ENCODE assay signal across 12 mouse cellular contexts in the genomic region with DNA sequence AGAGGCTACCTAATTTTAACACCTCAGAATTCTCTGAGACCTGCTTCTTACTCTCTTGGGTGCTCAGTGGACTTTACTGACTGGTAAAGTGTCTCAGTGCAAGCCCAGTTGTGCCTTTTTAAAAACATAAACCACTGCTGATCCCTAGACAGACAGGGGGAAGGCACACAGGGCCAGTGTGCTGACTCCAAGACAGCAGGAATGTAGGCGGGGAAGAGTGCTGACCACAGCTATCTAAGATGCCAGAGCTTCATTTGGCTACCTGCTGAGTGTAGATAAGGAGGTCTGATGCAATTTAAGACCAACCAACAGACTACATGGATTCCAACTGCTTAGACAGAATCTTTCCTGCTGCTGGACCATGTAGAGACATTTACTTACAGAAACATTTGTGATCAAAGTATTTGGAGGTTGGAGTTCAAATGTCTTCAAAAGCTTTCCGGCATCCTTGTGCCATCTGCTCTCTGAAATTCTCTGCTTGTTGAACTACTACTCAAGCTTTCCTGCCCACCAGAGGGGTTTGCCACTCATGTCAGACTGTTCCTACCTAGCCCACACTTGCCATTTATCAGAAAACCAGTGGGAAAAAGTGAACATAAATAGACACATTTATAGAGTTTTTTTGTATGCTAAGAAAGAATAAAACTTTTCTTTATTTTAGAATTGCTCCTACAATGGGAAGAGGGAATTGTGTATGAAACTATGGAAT. TPM values are rescaled to one million over a fixed set of nuclear protein-coding genes. Genes with fewer than 3 reads are reported as not detected.
DNase-seq lines count a peak whose midpoint lies in the region; ATAC-seq and TF ChIP-seq lines count a peak whose summit lies in the region.
"Had no signal": no experiment of that assay in that cellular context is flagged by ENCODE, and none has a peak within 500 bp of the region (broad histone marks: within the 10 kb centered on the region; RNA-seq: fewer than 3 reads in every experiment).

No protein-coding gene starts in this region.

- no peak for DNase-seq in heart, adult 8-10 months (ENCODE audit: low spot score)
- DNase-seq in MEL-GATA-1-ER (ENCODE audit: extremely low read depth, low read depth): peak; percentile 95
- DNase-seq in skeletal muscle tissue, adult 2 months (ENCODE audit: low read depth, low spot score): peak; percentile 19
- DNase-seq in limb, embryonic 10.5 days (ENCODE audit: low spot score): no peak
- DNase-seq in cerebellum, adult 2 months: no peak
- DNase-seq: heart, postnatal 14 days; kidney, postnatal 25 days; right cerebral cortex, postnatal 4 days had no signal

- H3K4me1 ChIP-seq in heart, embryonic 11.5 days (ENCODE audit: control insufficient read depth, insufficient read depth, low read length): peaks cover 14% of the 10 kb centered on the region
- H3K4me1 ChIP-seq in limb, embryonic 10.5 days: no peaks in the 10 kb centered on the region
- H3K4me1 ChIP-seq in hindbrain, embryonic 16.5 days (ENCODE audit: control insufficient read depth, insufficient read depth, low read depth, low read length): no peaks in the 10 kb centered on the region
- H3K4me1 ChIP-seq in cerebellum, adult 2 months (ENCODE audit: control insufficient read depth, insufficient read depth, low read length): no peaks in the 10 kb centered on the region

- H3K9ac ChIP-seq in heart, embryonic 11.5 days (ENCODE audit: low read depth, low read length): no peak overlapping the region
- no peak overlapping the region for H3K9ac ChIP-seq in hindbrain, embryonic 16.5 days (ENCODE audit: low read depth, low read length)

- peak; percentile 94 for ATAC-seq in heart, embryonic 11.5 days (replicated peaks; ENCODE audit: insufficient number of reproducible peaks, low FRiP score, low TSS enrichment)
- ATAC-seq in hematopoietic stem cell, adult 5-6 weeks (replicated peaks in 1 of 2; ENCODE audit: insufficient read depth in 1 of 2, low FRiP score in 2 of 2, low TSS enrichment in 1 of 2, low read depth in 1 of 2, poor library complexity in 2 of 2, severe bottlenecking in 2 of 2): peak; percentile 51 to 75
- no peak for ATAC-seq in hindbrain, embryonic 16.5 days

- no peak overlapping the region for H3K4me3 ChIP-seq in heart, embryonic 11.5 days (ENCODE audit: low read depth, low read length)
- no peak overlapping the region for H3K4me3 ChIP-seq in limb, embryonic 10.5 days
- H3K4me3 ChIP-seq in hindbrain, embryonic 16.5 days (ENCODE audit: low read length): no peak overlapping the region
- H3K4me3 ChIP-seq in cerebellum, adult 2 months (replicated peaks; ENCODE audit: insufficient read depth, low read depth, low read length): no peak overlapping the region

- no peak for TF ChIP-seq POLR2A in cerebellum, adult 2 months (IDR thresholded peaks at IDR 0.05; ENCODE audit: borderline replicate concordance, insufficient read depth, low read length)

- H3K9me3 ChIP-seq in heart, embryonic 11.5 days (replicated peaks; ENCODE audit: control insufficient read depth, low read length): no peaks in the 10 kb centered on the region
- no peaks in the 10 kb centered on the region for H3K9me3 ChIP-seq in limb, embryonic 10.5 days (replicated peaks)
- H3K9me3 ChIP-seq in hindbrain, embryonic 16.5 days (ENCODE audit: control insufficient read depth, low read length): no peaks in the 10 kb centered on the region

- peak overlapping the region; percentile 81 for H3K27ac ChIP-seq in heart, embryonic 11.5 days (ENCODE audit: low read depth, low read length)
- H3K27ac ChIP-seq in limb, embryonic 10.5 days: no peak overlapping the region
- H3K27ac ChIP-seq in hindbrain, embryonic 16.5 days (ENCODE audit: low read depth, low read length): no peak overlapping the region
- H3K27ac ChIP-seq in cerebellum, adult 2 months (ENCODE audit: insufficient read depth, low read length): no peak overlapping the region

- no peak for TF ChIP-seq CTCF in cerebellum, adult 2 months (IDR thresholded peaks at IDR 0.05; ENCODE audit: borderline replicate concordance, insufficient read depth, low read depth, low read length)

- WGBS in heart, embryonic 11.5 days (ENCODE audit: insufficient replicate concordance): 34% methylated on average over 2 of the region's 2 CpGs
- 84% methylated on average over 2 of the region's 2 CpGs for WGBS in limb, embryonic 10.5 days
- 90% methylated on average over 2 of the region's 2 CpGs for WGBS in hindbrain, embryonic 16.5 days
- 64% methylated on average over 2 of the region's 2 CpGs for WGBS in cerebellum, adult 2 months

- H3K4me2 ChIP-seq in heart, embryonic 11.5 days: peak overlapping the region; percentile 14; the same call in 1 of the 2 replicates
- H3K4me2 ChIP-seq in hindbrain, embryonic 16.5 days (ENCODE audit: low read length): no peak overlapping the region
- H3K4me2 ChIP-seq: midbrain, embryonic 11.5 days had no signal

- H3K36me3 ChIP-seq in heart, embryonic 11.5 days (ENCODE audit: control insufficient read depth, insufficient read depth, low read length): peaks cover 18% of the 10 kb centered on the region
- H3K36me3 ChIP-seq in limb, embryonic 10.5 days: peaks cover 83% of the 10 kb centered on the region
- H3K36me3 ChIP-seq in hindbrain, embryonic 16.5 days (ENCODE audit: control insufficient read depth, insufficient read depth, low read length): peaks cover 17% of the 10 kb centered on the region

- no peaks in the 10 kb centered on the region for H3K27me3 ChIP-seq in heart, embryonic 11.5 days (ENCODE audit: control insufficient read depth, insufficient read depth, low read length)
- no peaks in the 10 kb centered on the region for H3K27me3 ChIP-seq in limb, embryonic 10.5 days (ENCODE audit: low read depth, poor library complexity, severe bottlenecking)
- H3K27me3 ChIP-seq in hindbrain, embryonic 16.5 days (replicated peaks; ENCODE audit: control insufficient read depth, insufficient read depth, low read length): no peaks in the 10 kb centered on the region
- no peaks in the 10 kb centered on the region for H3K27me3 ChIP-seq in cerebellum, adult 2 months (ENCODE audit: control insufficient read depth, insufficient read depth, low read length)

RNA-seq across cellular contexts. Expression of a gene that starts 46.7 kb away (rescaled TPM):
- polyA plus RNA-seq in heart, embryonic 11.5 days (2014; fragmentation: Nextera tagmentation; extraction: Ambion mirVana): 28.5 and 28.8 TPM in 2 replicates
- 10 to 100 TPM; 13.8 to 17.4 (median 15.6) TPM for total RNA-seq in heart, adult 8-10 months (2022)
- total RNA-seq in hematopoietic stem cell, adult 5-6 weeks (2017): 24.8 and 31.1 TPM in 2 replicates
- 35.3 and 41.8 TPM in 2 replicates for polyA plus RNA-seq in limb, embryonic 10.5 days (2016; fragmentation: Nextera tagmentation; extraction: Ambion mirVana)
- 17.8 and 20.0 TPM in 2 replicates for polyA plus RNA-seq in hindbrain, embryonic 16.5 days (2015; fragmentation: Nextera tagmentation; extraction: Ambion mirVana)
- 18.8 and 19.7 TPM in 2 replicates for polyA plus RNA-seq in cerebellum, adult 2 months (2012; rRNA removed)

Comparison
In these comparisons a context has a peak if more than half of its experiments do, and no peak if none do; other contexts are left out.
1. DNase-seq: peak in MEL-GATA-1-ER (single experiment) and skeletal muscle tissue, adult 2 months (single experiment); none in heart, adult 8-10 months (single experiment), limb, embryonic 10.5 days (single experiment) and cerebellum, adult 2 months (0 of 2).